Mouse (Mus musculus) lung, postnatal 25 days (tissue): ENCODE measurements around the gene Gse1.
A peak's percentile ranks its signal among the peaks of the same experiment; 100 is the strongest.

Experiments used
- DNase-seq: peaks from one replicate; pipeline ENCODE4 v3.0.0; 2022; ENCODE audit warnings: low spot score

The Gse1 gene

GRCm38 (mm10) chr8:120404609-120405036 lies 176.4 kb downstream of the Gse1 start:
- peak; percentile 71 for DNase-seq

GRCm38 (mm10) chr8:120406008-120406632 lies 177.9 kb downstream of the Gse1 start:
- no peak for DNase-seq

DNA sequence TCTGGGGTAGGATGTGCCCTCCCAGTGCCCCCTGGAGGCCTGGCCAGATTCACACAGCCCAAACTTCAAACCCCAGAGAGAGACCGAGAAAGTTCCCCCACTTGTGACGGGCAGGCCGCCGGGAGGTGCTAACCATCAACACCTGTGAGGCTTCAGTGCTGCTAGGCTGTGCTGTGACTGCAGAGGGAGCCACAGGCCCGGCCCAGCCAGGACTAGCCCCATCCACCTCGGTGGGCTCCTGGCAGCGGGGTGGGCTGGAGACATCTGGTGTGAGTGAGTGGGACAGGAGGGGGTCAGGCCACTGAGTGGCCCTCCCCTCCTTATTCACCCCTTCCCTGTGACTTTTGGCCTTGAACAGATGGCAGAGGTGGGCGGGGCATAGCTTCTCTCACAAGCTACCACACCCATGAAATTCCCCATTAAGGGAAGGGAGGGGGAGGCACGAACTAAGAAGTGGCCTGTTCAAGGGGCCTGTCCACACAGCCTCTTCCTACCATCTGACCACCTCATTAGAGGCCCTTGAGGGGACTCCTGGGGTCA lies 179.5 kb downstream of the Gse1 start:
- DNase-seq: no peak

- peak; percentile 79 for DNase-seq
Observed at GRCm38 (mm10) chr8:120408241-120409215, 180.3 kb downstream of the Gse1 start.

- DNase-seq: no peak
Observed at GRCm38 (mm10) chr8:120409371-120410013, 181.2 kb downstream of the Gse1 start.

GRCm38 (mm10) chr8:120411059-120411458 lies 182.8 kb downstream of the Gse1 start:
- DNase-seq: no peak

GRCm38 (mm10) chr8:120411862-120412261 lies 183.6 kb downstream of the Gse1 start:
- no peak for DNase-seq

- DNase-seq: no peak
Observed at GRCm38 (mm10) chr8:120412357-120412756, 184.1 kb downstream of the Gse1 start.

- no peak for DNase-seq
Observed at GRCm38 (mm10) chr8:120412911-120413625, 184.8 kb downstream of the Gse1 start.

GRCm38 (mm10) chr8:120413626-120413988 lies 185.4 kb downstream of the Gse1 start:
- DNase-seq: no peak

DNA sequence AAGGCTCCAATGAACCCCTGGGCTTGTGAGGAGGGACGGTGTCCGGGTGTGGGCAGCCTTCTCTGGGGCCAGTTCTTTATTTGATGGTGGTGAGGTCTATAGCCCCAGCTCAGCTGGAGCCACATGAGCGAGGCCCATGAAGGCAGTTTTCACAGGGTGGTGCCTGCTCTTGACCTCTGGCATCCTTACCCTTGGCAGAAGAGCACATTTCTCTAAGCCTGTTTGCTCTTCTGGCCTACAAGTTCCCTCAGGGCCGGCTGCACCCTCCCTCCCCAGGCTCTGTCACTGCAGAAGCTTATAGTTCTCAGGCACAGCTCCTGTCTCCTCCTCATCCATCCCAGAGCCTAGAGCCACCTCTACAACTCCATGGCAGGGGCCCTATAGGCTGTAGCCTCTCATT lies 186.0 kb downstream of the Gse1 start:
- no peak for DNase-seq

GRCm38 (mm10) chr8:120415474-120415873 lies 187.2 kb downstream of the Gse1 start:
- DNase-seq: no peak

DNA sequence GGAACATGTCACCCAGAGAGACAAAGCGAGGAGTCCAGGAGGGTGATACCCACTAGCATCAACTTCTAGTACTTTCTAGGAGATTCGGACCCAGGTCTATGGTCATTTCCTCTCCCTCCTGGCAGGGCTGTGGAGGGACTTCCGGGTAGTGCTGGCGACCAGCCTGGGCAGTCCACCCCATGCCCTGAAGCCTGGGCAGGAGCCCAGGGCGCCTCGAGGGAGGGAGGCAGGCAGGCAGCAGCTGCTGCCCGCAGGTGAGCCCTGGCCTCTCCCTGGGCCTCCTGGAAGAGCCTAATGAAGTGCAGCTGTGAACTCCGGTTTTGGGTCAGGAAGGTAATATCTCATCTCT lies 187.9 kb downstream of the Gse1 start:
- peak; percentile 54 for DNase-seq

- peak; percentile 95 for DNase-seq
Observed at GRCm38 (mm10) chr8:120416522-120417394, 188.5 kb downstream of the Gse1 start.

GRCm38 (mm10) chr8:120418188-120418587 lies 189.9 kb downstream of the Gse1 start:
- DNase-seq: no peak

GRCm38 (mm10) chr8:120419675-120420074 lies 191.4 kb downstream of the Gse1 start:
- no peak for DNase-seq

DNA sequence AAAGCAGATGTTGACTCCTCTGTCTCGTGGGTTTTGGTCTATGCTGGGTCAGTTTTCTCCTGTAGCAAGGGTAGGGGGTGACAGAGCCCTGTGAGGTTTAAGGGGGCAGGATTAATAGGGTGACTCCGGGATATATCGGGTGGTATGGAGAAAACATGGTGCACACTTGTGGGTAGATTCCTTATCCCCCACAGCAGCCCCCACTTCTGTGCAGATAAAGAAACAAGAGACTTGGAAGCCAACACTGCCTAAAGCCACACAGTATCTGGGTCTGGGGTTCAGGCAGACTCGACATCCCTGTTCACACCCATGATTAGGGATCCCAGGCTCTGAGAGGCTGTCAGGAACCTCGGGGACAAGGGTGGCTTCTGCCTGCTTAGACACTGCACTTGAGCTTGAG lies 192.0 kb downstream of the Gse1 start:
- no peak for DNase-seq

DNA sequence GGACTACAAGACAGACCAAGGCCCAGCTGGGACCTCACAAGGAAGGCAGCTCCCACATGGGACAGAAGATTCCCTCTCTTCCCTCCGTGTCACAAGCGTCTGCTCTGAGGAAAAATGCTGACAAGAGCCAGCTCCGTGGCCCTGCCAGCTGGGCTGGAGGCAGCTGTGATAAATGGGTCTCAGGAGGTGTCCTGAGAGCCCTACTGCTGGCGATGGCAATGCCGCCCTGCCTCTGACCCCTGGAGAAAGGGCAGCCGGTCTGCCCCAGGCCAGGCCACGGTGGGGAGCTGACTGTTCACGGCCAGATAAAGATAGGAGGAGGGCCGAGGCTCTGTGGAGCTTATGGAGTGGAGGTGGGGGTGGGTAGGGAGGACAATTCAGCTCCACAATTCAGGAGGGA lies 193.4 kb downstream of the Gse1 start:
- no peak for DNase-seq

DNA sequence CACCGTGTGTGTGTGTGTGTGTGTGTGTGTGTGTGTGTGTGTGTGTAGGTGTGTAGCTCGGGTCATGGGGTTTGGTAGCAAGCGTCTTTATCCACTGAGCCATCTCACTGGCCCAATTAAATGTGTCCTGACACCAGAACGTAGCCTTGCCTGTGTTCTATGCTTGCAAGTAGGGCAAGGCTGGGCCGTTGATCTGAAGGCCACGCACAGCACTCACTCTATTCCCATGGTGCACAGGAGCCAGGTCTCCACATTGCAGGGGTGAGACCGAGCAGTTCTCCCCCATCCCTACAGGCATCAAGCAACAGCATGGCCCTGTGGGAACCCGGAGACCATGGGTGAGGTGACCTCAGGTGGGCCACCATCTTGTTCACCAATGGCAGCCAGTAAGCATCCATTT lies 194.0 kb downstream of the Gse1 start:
- DNase-seq: no peak

DNA sequence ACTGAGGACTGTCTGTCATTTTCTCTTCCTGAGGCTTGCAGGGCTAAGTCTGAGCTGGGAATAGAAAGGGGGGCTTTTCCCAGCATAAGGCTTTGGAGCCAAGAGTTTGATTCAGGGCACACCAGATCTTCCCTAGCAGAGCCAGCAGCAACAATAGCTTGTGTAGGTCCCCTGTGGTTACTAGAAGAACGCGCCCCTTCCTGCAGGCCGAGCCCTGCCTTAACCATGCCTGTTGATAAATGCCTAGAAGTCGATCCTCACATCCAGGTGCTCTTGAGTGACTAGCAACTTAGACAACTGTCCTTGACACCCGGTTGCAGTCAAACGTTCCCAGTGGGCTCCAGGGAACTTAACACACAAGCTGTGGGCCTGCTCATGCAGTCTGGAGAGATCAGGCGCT lies 195.3 kb downstream of the Gse1 start:
- DNase-seq: no peak

DNA sequence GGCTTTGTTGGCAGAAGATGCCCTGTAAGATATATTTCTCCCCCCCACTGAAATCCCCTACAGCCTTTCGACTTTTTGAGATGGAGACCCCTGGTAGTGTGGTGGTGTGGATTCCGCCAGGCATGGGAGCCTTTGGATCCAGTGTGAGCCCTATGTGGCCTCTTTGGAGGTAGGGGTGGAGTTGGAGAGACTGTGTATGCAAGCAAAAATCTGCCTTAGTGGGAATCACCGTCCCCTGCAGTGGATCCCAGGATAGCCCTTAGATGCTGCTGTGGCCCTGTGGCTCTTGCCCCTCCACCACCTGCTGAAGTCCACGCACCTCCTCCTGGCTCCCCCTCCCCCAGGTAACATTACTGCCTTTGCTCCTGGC lies 196.6 kb downstream of the Gse1 start:
- DNase-seq: no peak
